Mouse (Mus musculus) embryo, embryonic 10.5 days (tissue): Measurements from ENCODE around the gene Gm43302.
"Not testable (repeated sequence)": the region's sequence is repeated elsewhere in the genome, so short reads cannot be mapped to it uniquely, and the experiment has no call there.

ENCODE experiments used
- DNase-seq: peaks from one replicate; pipeline ENCODE4 v3.0.0-alpha.2; 2015; ENCODE audit warnings: low spot score

Gm43302 gene

GRCm38 (mm10) chr5:105197915-105198560, 95.5 kb downstream of the Gm43302 start:
- not testable (repeated sequence) for DNase-seq

GRCm38 (mm10) chr5:105196308-105196707, 97.2 kb downstream of the Gm43302 start:
- not testable (repeated sequence) for DNase-seq

- DNase-seq, result not testable (repeated sequence)
Measured at GRCm38 (mm10) chr5:105192536-105192935, 101.0 kb downstream of the Gm43302 start.

DNA sequence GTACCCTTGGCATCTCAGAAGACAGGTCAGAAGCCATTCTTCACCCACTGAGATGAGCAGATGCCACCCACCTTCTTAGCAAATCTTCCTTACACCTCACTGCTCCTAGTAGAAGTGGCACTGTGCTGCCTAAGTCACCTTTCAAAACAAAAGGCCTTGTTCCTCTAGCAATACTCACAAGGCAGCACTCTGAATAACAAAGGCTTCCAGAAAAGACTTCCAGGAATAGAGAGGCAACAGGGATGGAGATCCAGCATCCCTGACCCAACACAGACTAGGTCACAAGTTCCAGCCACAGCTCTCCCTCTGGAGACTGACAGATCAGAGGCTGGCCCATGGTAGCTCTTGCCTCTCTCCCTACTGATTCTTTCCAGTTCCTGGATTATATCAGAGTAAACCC, 112.0 kb downstream of the Gm43302 start:
- no peak for DNase-seq
